Mouse (Mus musculus): Measurements from ENCODE around the gene Wfs1. TPM values are rescaled to one million over a fixed set of nuclear protein-coding genes. Genes with fewer than 3 reads are reported as not detected.
"Not testable (repeated sequence)": the region's sequence is repeated elsewhere in the genome, so short reads cannot be mapped to it uniquely, and the experiment has no call there.

Wfs1 gene
- 2.3 and 2.6 TPM in 2 replicates for total RNA-seq (2017)

DNA sequence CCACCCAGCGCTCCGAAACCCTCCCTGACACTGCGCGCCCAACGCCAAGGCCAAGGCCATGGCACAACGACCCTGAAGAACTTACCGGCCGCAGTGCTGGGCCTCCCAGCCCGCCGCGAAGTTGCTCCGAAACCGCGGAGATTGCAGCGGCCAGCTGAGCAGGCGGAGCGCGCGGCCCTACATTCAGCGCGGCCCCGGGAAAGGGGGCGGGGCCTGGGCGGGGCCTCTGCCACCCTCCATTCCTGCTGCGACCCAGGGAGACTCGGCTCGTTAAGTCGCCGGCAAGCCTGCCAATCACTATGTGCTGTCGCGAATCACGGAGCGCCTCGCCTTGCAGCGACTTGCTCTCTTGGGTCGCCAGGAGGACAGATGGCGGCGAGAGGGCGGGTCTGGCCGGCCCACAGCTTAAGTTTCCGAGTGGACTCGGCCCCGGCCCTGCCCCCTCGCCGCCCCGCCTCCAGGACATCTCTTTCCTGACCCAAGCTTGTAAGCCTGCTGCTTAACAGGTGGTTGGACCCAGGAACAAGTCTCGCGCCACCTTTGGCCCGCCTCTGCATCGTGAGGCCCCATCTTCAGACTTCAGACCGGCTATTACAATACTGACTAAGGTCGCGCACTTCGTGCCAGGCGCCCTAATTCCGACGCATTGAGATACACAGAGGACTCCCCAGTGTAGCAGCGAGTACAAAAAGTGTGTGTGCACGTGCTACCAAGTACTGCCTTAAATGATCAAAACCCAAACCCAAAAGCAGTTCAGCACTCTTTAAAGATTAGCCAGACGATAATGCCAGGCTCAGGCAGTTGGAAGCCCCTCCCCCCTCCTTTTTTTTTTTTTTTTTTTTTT, at the start of gene Wfs1:
Gene Wfs1 (minus strand): TSS at position 425 of the 844 bp plus-strand sequence.
- peak; percentile 94 for ATAC-seq (ENCODE audit: extremely low read depth, insufficient number of reproducible peaks, low FRiP score, poor library complexity, severe bottlenecking)

DNA sequence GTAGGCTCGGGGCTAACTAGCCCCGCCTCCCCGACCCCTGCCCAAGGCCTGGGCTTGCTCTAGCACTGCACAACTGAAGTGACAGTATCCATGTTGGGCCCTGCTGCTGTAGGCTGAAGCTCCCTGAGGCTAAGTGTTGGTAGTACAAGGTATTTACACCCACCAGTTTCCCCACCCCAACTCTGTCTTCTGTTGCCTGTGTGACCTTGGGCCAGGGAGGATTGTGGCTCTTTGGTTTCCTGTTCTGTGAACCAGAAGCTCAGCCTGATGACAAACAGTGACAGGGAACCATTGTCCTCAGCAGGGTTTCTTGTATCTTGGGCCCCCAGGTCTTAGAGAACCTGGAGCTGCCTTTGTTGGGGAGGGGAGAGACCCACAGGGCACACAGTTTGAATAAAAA, 47.9 kb upstream of the Wfs1 start:
- ATAC-seq (ENCODE audit: extremely low read depth, insufficient number of reproducible peaks, low FRiP score, poor library complexity, severe bottlenecking): no peak

DNA sequence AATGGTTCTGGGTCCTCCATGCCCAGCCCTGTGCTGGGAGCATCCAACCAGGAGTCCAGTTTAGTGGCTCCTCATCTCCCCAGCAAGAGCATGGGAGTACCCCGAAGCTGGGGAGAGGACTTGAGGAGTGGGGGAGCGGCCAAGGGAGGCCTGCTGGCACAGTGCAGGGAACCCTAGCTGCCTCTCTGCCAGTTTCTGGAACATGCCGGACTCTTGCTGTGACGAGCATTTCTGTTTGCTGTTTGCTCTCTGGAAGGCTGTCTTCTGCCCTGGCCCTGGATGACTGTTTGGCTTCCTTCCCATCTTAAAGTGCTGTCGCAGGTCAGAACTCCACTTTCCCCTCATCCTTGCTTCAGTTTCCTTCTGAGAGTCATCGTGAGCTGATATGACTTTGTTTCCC, 46.9 kb upstream of the Wfs1 start:
- ATAC-seq (ENCODE audit: extremely low read depth, insufficient number of reproducible peaks, low FRiP score, poor library complexity, severe bottlenecking): no peak

DNA sequence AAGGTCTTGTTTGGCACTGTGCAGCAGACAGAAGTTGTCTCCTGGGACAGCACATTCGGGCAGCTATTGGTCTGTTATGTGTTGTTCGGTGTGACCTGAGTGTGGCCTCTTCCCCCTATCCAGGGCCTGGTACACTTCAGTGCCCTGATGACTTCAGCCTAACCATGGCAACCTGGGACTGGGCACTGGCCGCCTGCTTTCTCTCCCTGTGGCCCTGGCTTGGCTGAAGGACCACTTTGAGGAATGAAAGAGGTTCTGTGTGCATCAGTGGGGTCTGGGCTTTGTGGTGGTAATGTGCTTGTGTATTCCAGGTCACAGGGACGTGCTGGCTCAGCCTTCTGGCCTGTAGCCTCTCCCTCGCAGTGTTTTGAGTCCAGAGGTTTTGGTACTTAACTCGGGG, 46.2 kb upstream of the Wfs1 start:
- ATAC-seq (ENCODE audit: extremely low read depth, insufficient number of reproducible peaks, low FRiP score, poor library complexity, severe bottlenecking): no peak

DNA sequence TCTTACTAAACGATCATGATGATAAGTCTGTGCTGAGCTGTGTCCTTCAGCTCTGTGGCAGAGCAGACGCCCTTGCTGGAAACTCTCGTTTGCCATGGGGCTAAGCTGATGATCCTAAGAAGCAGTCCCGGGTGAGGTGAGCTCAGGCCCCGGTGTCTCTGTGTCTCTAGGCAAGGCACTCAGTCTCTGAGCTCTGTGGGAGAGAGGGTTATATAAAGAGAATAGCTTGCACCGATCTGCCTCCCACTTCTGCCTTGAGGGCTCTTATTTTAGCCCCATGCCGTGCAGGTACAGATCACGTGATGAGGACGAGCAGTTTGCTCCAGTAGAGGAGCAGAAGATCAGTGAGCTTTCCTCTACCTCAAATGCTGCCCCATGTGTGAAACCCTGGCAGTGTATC, 41.7 kb upstream of the Wfs1 start:
- ATAC-seq (ENCODE audit: extremely low read depth, insufficient number of reproducible peaks, low FRiP score, poor library complexity, severe bottlenecking): no peak

DNA sequence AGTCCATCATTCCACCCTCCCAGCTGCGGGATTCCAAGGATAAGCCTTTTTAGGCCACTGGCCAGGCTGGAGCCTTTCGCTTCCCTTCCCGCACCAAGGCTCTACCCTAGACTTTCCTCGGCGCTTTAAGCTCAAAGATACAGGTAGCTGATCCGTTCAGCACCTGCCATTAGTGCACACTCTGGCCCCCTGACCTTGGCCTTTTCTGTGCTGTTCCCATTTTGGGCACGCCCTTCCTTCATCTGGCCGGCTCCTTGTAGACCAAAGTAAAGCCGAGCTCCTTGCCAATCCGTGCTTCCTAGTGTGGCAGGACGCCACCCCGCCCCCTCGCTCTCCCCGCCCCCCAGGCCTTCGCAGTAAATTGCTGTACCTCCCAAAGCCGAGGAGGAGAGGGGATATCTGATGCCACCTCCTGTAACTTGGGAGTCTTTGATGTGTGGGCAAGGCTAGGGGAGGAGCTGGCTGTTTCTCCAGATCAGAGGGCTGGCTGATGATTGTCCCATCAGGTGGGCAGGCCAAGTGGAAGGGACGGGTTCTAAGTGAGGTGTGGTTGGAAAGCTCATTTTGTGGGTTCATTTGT, 40.4 kb upstream of the Wfs1 start:
- no peak for ATAC-seq (ENCODE audit: extremely low read depth, insufficient number of reproducible peaks, low FRiP score, poor library complexity, severe bottlenecking)

DNA sequence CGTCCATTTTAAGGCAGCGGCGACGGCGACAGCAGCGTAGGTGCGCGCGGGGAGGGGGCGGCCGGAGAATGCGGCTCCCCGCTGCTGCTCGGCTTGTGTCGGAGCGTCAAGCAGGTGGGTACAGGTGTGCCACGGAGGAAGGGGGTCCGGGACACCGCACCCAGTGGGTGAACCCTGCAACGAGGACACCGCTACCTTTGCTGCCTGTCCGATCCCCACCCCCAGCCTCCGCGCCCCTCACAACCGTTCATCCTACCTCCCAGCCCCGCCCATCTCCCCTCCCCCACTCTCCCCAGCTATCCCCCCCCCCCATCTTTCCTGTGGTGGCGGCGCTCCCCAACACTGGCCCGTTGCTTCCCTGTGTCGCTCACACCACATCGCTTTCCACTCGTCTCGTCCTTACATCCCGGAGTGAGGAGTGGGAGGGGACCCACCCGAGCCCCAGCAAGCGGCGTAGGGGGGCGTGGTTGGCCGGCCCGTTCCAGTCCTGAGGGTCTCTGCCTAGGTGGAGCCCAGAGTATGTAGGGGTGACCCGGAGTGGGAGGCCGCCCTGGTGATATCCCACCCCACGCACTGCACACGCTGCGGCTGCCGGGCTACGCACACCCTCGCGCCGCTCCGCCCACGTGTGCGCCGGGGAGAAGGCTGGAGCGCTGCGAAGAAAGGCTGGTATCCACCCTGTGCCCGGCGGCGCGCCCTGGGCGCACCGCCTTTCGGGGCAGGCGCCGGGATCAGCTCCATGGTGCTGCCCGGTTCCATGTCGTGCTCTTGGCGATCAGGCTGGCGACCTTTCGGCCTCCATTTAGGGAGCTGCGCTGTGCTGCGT, 39.7 kb upstream of the Wfs1 start:
- ATAC-seq (ENCODE audit: extremely low read depth, insufficient number of reproducible peaks, low FRiP score, poor library complexity, severe bottlenecking): 0 out of 2 replicates have a peak, but pooled peaks have one; percentile 20

DNA sequence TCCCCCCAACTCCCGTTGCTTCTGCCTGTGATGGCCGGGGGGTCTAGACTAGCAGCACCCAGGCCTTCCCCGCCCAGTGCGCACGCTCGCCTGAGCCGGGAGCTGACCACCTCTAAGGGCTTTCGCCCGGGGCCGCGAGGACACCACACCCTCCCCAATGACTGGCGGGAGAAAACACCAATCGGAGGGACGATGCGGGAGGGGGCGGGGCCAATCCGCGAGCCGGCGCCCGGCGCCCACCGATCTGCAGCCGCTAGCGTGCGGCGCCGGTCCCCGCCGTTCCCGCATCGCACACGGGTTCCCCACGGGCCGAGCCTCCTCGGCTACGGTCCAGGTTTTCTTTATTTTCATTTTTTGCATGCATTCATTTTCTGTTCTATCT, 39.1 kb upstream of the Wfs1 start:
- ATAC-seq (ENCODE audit: extremely low read depth, insufficient number of reproducible peaks, low FRiP score, poor library complexity, severe bottlenecking): no peak

DNA sequence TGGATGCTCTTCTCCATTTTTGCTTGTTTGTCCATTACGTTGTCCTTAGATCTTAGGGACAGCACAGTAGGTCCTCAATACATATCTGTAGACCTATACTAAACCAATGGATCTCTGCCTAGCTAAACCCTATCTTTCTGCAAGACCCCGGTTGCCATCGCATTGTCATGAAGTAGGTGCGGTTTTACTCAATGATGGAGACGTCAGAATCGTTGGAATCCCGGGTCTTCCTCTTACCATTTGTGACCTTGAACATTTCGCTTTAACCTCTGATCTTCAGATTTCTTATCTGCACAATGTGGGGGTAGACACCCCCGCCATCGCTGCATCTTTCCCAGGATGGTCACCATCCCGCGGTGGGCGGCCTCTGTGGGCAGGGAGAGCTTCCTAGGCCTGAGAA, 38.7 kb upstream of the Wfs1 start:
- ATAC-seq (ENCODE audit: extremely low read depth, insufficient number of reproducible peaks, low FRiP score, poor library complexity, severe bottlenecking): no peak

DNA sequence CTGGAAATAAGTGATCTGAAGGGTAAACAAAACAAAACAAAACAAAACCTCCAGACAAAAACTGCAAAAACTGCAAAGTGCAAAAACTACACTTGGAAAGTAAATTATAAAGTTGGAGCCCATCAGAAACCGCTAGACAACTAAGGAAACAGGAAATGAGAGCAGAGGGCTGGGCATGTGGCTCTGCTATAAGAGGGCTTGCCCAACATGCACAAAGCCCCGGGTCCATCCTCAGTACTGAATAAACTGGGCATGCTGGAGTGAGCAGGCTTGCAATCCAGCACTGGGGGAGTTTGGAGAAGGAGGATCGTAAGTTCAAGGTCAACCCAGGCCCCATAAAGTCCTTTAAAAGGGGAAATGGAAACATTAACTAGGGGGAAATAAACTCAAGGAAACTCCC, 28.2 kb upstream of the Wfs1 start:
- no peak for ATAC-seq (ENCODE audit: extremely low read depth, insufficient number of reproducible peaks, low FRiP score, poor library complexity, severe bottlenecking)

DNA sequence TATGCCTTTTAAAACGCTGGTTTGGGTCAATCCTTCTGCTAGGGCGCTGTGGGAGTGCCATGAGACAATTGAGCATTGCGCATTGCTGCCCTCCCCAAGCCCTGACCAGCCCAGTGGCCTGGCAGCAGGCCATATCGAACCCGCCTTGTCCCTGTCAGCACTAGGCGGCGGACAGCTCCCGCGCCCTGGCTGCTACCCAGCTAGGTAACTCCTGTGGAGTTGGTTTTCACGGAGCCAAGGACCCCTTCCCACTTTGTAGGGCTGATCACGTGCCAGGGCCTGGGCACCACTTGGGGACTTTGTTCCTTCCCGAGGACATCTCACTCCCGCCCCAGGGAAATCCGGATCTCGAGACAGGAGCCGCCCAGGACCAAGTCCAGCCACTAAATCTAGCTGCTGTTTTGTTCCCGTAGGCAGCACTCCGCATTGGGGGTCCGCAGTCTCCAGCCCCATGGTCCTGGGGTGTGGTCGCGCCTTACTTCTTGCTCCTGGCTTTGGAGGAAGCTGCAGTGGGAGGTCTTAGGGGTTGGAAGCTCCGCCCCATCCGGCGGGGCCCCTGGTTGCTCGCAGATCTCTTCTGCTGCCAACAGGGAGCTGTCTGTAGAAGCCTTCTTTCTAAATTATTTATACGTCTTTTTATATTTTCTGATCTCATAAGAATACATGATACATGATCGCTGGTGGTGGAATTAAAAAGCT, 26.8 kb upstream of the Wfs1 start:
- ATAC-seq (ENCODE audit: extremely low read depth, insufficient number of reproducible peaks, low FRiP score, poor library complexity, severe bottlenecking): no peak

DNA sequence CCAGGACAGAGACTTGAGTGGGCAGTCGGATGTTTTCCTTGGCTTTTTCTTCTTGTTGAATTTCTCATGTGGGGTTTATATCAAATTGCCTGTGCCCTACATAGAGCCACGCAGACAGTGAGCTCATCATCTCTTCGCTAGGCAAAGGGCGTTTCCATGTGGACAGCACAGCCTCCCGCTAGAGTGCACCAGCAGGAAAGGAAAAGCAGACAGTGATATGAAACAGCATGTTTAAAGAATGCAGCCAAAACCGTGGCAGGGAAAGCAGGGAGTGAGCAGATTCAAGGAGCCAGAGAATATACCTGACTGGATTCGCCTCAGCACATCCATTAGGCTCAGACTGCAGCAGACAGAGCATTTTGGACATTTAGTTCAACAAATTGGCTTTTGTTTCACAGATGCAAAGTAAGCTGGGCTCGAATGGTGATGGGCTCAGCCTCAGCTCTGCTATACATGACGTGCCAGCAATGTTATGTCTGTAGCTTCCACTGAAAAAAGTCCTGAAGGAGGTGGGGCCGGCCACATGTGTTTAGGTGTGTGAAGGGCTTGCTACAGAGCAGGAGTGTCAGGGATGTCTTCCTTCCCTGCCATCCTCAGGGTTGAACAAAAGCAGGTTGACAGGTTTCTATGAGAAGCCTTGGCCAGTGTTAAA, 21.8 kb upstream of the Wfs1 start:
- no peak for ATAC-seq (ENCODE audit: extremely low read depth, insufficient number of reproducible peaks, low FRiP score, poor library complexity, severe bottlenecking)

DNA sequence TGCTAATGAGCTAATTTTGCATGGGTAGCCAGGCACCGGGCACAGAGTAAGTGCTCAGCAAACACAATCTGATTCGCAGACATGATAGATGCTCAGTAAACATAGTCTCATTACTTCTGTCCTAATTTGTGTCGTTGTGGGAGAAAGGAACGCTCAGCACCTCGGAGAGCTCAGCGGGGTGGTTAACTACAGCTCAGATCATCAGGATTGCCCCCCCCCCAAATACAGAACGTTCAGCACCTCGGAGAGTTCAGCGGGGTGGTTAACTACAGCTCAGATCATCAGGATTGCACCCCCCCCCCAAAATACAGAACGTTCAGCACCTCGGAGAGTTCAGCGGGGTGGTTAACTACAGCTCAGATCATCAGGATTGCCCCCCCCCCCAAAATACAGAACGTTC, 20.8 kb upstream of the Wfs1 start:
- ATAC-seq (ENCODE audit: extremely low read depth, insufficient number of reproducible peaks, low FRiP score, poor library complexity, severe bottlenecking): not testable (repeated sequence)

DNA sequence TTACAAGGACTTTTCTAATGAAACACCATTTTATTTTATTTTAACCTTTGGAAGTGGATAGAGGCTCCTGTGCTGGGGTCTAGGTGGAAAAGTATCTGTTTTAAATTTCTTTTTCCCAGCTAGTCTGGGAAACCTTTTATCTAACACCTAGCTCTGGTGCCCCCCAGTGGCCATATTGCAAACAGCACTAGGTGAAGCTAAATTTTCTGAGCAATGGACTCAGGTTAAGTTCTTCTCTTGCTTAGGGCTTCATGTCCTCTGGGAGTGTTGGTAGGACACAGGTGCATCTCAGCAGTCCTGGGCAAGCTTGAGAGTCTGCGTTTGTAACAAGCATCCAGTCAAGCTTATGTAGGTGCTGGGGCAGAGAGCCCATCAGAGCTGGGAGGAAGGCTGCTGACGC, 13.0 kb upstream of the Wfs1 start:
- peak; percentile 36; the same call in 1 of the 2 replicates for ATAC-seq (ENCODE audit: extremely low read depth, insufficient number of reproducible peaks, low FRiP score, poor library complexity, severe bottlenecking)

DNA sequence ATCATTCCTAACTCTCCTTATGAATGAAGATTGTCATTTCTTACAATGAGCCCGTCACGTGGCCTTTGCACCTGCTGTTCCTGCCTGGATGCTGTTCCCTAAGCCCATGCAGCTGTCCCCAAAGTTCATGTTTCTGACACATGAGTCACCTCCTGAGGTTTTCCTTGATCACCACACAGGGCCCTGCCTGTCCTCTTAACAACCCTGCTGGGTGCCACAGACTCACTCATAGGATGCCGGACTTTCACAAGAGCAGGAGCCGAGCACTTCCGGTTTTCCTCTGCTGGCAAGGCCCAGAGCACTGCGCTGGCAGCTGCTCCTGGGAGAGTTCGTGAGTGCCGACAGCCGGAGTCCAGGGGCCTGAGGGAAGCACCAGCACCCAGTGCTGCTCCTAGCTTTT, 12.0 kb upstream of the Wfs1 start:
- ATAC-seq (ENCODE audit: extremely low read depth, insufficient number of reproducible peaks, low FRiP score, poor library complexity, severe bottlenecking): no peak

DNA sequence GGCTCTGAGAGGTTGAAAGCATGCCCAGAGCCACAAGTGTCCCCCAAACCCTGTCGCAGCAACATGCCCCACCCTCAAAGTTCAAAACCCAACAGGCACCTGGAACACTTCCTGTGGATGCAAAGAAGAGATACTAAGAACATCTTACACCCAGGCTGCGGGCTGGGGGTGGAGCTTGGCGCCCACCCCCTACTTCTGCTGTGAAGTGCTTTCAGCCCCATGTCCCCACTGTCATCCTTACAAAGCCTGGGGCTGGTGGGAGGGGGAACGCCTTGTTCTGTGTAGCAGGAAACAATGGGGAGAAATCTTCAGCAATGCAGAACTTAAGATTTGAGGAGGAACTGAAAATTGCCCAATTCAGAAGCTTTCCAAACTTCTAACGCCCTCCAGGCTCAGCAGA, 9.0 kb upstream of the Wfs1 start:
- no peak for ATAC-seq (ENCODE audit: extremely low read depth, insufficient number of reproducible peaks, low FRiP score, poor library complexity, severe bottlenecking)

DNA sequence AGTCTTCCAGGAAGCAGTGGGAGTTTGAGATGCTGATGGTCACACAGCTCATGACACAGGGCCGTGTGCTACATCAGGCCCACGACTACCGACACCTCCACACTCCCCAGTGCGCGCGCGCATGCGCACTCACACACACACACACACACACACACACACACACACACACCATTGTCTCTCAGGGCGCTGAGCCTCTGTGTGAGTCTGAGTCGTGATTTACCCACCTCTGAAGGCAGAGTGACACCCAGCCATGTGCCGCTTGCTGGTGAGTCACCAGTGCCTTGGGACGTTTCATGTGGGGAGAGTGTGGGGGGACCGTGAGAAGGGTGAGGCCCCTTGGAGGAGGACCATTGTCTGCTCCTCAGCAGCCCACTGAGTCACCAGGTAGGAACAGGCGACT, 7.4 kb upstream of the Wfs1 start:
- ATAC-seq (ENCODE audit: extremely low read depth, insufficient number of reproducible peaks, low FRiP score, poor library complexity, severe bottlenecking): 0 out of 2 replicates have a peak, but pooled peaks have one; percentile 10

DNA sequence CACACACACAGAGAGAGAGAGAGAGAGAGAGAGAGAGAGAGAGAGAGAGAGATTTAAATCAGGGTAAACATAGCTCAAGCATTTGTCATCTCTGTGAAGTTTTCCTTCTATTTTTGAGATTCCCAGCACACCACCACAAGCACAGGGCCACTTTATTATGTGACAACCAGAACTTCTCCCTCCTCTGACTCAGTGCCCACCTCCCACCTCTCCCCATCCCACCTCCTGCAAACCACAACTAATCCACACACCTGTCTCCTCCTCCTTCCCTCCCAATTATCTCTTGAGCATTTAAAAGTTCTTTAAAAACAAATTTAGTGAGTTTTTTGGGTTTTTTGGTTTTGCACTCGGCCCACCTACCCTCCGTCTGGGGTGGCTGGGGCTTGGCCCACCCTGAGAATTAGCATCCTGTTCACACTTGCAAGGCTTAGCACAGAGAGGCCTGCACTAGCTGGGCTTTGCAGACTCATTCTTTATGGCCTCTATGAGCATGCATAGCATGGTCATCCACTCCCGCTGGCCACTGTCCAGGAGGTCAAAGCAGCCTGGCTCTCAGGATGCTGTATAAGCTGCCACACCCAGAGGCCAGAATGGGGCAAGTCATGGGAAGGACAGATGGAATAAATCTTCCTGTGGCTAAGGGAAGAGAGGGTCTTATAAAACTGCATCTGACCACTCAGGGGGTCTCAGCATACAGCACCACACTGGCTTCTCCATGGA, 1.8 kb upstream of the Wfs1 start:
- no peak for ATAC-seq (ENCODE audit: extremely low read depth, insufficient number of reproducible peaks, low FRiP score, poor library complexity, severe bottlenecking)

Measured in neutrophil, adult 5-6 weeks (primary cell).